Mouse (Mus musculus): ENCODE data around the gene Rnase9. TPM values are rescaled to one million over a fixed set of nuclear protein-coding genes. Genes with fewer than 3 reads are reported as not detected.
A peak's percentile ranks its signal among the peaks of the same experiment; 100 is the strongest.

Rnase9 gene
- total RNA-seq (2021) = not detected
- long read RNA-seq = 0 reads

- no peak for DNase-seq (ENCODE audit: low spot score in 2 of 2)
Measured at GRCm38 (mm10) chr14:51041769-51042168, at the start of gene Rnase9. TSS of gene Rnase9 (minus strand) at chr14:51041869.

- DNase-seq (ENCODE audit: low spot score in 2 of 2) = peak; percentile 81 to 93
Measured at GRCm38 (mm10) chr14:51090077-51090781, 48.6 kb upstream of the Rnase9 start.

GRCm38 (mm10) chr14:51089674-51090076 lies 48.0 kb upstream of the Rnase9 start:
- no peak for DNase-seq (ENCODE audit: low spot score in 2 of 2)

GRCm38 (mm10) chr14:51088970-51089673 lies 47.5 kb upstream of the Rnase9 start:
- peak; percentile 97 to 99 for DNase-seq (ENCODE audit: low spot score in 2 of 2)

- DNase-seq (ENCODE audit: low spot score in 2 of 2) = peak; percentile 84 to 95
Measured at GRCm38 (mm10) chr14:51088166-51088969, 46.7 kb upstream of the Rnase9 start.

GRCm38 (mm10) chr14:51087762-51088161 lies 46.1 kb upstream of the Rnase9 start:
- DNase-seq (ENCODE audit: low spot score in 2 of 2) = no peak

GRCm38 (mm10) chr14:51085911-51086310 lies 44.2 kb upstream of the Rnase9 start:
- no peak for DNase-seq (ENCODE audit: low spot score in 2 of 2)

GRCm38 (mm10) chr14:51085086-51085485 lies 43.4 kb upstream of the Rnase9 start:
- DNase-seq (ENCODE audit: low spot score in 2 of 2) = no peak

- DNase-seq (ENCODE audit: low spot score in 2 of 2) = no peak
Measured at GRCm38 (mm10) chr14:51083805-51084204, 42.1 kb upstream of the Rnase9 start.

- peak; percentile 59 to 84 for DNase-seq (ENCODE audit: low spot score in 2 of 2)
Measured at GRCm38 (mm10) chr14:51082599-51083581, 41.2 kb upstream of the Rnase9 start.

GRCm38 (mm10) chr14:51081035-51081434 lies 39.4 kb upstream of the Rnase9 start:
- no peak for DNase-seq (ENCODE audit: low spot score in 2 of 2)

- DNase-seq (ENCODE audit: low spot score in 2 of 2) = no peak
Measured at GRCm38 (mm10) chr14:51079180-51079579, 37.5 kb upstream of the Rnase9 start.

GRCm38 (mm10) chr14:51074335-51074734 lies 32.7 kb upstream of the Rnase9 start, which contains the start of gene Olfr750:
TSS of gene Olfr750 (minus strand) at chr14:51074435.
- DNase-seq (ENCODE audit: low spot score in 2 of 2) = no peak

GRCm38 (mm10) chr14:51069617-51070016 lies 27.9 kb upstream of the Rnase9 start:
- DNase-seq (ENCODE audit: low spot score in 2 of 2) = no peak

GRCm38 (mm10) chr14:51068956-51069355 lies 27.3 kb upstream of the Rnase9 start:
- no peak for DNase-seq (ENCODE audit: low spot score in 2 of 2)

GRCm38 (mm10) chr14:51060761-51061160 lies 19.1 kb upstream of the Rnase9 start:
- no peak for DNase-seq (ENCODE audit: low spot score in 2 of 2)

- DNase-seq (ENCODE audit: low spot score in 2 of 2) = no peak
Measured at GRCm38 (mm10) chr14:51057401-51057831, 15.7 kb upstream of the Rnase9 start, which contains the start of gene Rnase12. TSS of gene Rnase12 (minus strand) at chr14:51057661.

GRCm38 (mm10) chr14:51054243-51055237 lies 12.9 kb upstream of the Rnase9 start:
- no peak for DNase-seq (ENCODE audit: low spot score in 2 of 2)

- no peak for DNase-seq (ENCODE audit: low spot score in 2 of 2)
Measured at GRCm38 (mm10) chr14:51053176-51053575, 11.5 kb upstream of the Rnase9 start.
